Mouse (Mus musculus) frontal cortex, adult (tissue): Measurements from ENCODE around the gene Ampd2.

Experiments used
- ATAC-seq: cut with Nextera tagmentation; 2 replicates; pipeline ENCODE4 v1.9.2; 2017; ENCODE audit warnings: mild to moderate bottlenecking, moderate library complexity, mixed read lengths; ENCODE audit not compliant: low TSS enrichment

The Ampd2 gene

GRCm38 (mm10) chr3:108086470-108086979, at the start of gene Ampd2:
Ampd2 (minus strand) TSS chr3:108086651.
- ATAC-seq, result no peak

DNA sequence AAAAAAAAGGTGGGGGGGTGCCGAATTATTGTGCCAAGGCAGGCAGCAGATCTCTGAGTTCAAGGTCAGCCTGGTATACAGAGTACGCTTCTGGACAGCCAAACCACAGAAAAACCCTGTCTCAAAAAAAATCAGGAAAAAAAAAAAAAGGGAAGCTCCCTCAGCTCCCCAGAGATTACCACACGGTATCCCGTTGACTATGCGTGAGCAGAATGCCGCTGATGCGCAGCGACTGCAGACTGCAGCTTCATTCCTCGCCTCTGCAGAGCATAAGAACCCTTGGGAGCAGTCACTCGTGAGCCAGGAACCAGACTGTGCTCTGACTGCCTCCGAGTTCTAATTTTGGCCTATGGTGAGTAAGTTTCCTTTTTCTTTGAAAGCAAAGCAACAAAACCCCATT, 48.2 kb upstream of the Ampd2 start:
- ATAC-seq, result peak; percentile 97

GRCm38 (mm10) chr3:108132484-108132883, 46.0 kb upstream of the Ampd2 start:
- no peak for ATAC-seq

DNA sequence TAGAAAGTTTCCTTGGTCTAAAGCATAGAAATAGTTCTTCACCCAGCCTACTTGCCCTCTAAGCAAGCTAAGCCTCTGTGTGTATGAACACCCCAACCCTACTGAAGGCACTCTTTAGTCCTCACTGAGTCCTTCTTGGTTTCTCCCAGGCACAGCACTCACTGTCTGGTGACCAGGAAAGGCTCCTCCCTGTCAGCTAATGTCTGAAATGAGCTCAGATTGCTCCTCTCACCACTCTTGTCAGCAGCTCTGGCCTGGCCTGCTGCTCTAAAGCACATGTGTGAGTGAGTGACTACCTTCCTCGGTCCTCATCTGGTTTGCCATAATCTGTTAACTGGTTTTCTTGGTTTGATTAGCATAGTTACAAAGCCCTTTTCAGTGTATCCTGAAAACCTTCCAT, 45.4 kb upstream of the Ampd2 start:
- no peak for ATAC-seq

DNA sequence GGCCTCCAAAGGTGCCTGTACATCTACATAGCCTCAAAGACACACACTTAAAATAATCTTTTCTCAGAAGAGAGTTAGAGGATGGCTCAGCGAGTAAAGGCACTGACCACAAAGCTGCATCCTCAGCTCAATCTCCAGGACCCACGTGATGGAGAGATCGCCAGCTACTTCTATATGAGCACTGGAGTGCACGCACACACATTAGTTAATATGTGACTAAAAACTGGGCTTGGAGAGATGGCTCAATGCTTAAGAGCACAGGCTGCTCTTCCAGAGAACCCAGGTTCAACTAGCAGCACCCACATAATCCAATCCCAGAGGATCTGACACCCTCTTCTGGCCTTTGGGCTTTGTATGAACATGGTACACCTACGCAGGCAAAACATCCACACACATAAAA, 44.8 kb upstream of the Ampd2 start:
- ATAC-seq, result no peak

DNA sequence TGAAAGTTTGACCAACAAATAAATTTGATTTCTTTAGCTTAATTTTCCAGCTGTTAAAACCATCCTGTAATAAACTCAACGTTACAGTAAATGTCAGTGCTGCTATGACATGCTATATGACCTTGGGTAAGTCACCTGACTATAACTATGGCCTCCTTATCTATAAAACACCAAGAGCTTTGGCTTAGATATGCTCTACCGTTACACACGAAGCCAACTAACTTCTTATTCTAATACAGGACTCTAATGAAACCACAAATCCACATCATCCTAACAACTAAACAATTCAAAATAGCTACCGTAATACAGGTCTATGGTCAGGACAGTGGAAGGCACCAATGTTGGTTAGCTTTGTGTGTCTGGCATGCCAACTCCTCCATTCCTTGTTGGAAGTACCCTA, 43.4 kb upstream of the Ampd2 start:
- ATAC-seq, result no peak

DNA sequence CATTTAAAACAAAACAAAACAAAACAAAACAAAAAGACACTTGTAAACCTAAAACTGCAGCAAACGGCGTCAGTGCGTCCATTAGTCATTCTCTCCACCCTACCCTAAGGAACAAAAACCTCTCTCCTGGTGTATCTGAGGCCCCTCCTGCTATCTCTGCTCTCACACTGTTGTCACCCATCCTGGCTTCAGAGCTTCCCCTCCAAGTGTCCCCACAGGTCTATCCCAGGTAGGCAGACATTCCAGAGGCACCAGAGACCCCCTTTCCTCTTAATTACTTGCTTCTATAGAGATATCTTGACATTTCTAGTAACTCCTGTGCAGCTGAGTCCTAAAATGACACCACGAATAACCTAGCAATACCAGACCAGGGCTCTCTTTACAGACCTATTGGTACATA, 42.9 kb upstream of the Ampd2 start:
- no peak for ATAC-seq

- no peak for ATAC-seq
Measured at GRCm38 (mm10) chr3:108128520-108128919, 42.1 kb upstream of the Ampd2 start.

DNA sequence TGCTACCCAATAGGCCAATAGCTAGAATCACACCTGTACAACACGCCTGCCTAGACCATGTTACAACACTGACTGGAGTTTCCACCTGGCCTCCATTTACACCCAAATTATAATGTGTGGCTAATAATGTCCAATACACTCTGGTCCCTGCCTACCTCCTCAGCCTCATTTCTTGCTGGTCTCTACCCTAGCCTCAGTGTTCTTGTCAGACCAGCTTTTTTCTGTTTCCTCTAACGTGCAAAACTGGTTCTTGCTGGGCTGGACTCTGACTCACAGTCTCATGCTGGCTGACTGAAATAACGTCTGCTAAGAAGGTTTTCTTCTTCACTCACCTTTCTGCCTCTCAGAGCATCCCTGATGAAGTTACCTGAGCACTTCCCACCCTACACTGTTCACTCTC, 39.9 kb upstream of the Ampd2 start:
- ATAC-seq, result no peak

DNA sequence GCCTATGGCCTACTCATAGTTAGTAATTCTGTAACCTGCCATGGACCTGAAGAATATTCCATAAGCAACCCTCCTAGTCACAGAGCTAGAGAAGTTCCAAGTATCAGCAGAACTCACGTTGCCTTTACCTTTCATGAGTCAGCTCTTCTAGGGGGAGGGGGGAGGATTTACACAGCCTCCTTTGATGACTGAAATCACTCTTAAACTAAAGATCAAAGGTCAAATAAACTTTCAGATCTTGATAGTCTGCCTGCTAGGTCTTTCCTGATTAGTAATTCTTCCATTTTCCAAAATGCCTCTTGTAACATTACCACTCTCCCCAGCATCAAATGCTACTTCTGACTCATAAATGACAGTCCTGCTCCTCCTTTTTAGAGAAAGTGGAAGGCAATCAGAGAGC, 37.7 kb upstream of the Ampd2 start:
- ATAC-seq, result no peak

- peak; percentile 80 for ATAC-seq
Measured at GRCm38 (mm10) chr3:108123242-108123641, 36.8 kb upstream of the Ampd2 start.

GRCm38 (mm10) chr3:108121101-108121500, 34.6 kb upstream of the Ampd2 start:
- no peak for ATAC-seq

GRCm38 (mm10) chr3:108117465-108117864, 31.0 kb upstream of the Ampd2 start:
- no peak for ATAC-seq

GRCm38 (mm10) chr3:108113591-108114289, 27.3 kb upstream of the Ampd2 start:
- no peak for ATAC-seq

- ATAC-seq, result no peak
Measured at GRCm38 (mm10) chr3:108112666-108113065, 26.2 kb upstream of the Ampd2 start.

DNA sequence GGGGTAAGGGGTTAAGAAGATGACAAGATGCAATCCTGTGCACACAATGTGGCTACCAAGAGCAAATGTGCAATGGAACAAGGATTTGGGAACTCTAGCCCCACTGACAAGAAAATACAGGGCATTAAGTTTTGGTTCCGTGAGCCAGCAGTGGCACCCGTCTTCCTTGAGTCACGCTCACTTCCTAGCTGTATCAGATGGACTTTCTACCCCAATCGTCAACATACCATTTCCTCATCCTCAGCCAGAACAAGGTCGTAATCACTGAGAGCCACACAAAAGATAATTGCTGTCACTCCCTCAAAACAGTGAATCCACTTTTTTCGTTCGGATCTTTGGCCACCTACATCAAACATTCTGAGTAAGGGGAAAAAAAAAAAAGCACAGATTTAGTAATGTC, 25.8 kb upstream of the Ampd2 start:
- ATAC-seq, result no peak

DNA sequence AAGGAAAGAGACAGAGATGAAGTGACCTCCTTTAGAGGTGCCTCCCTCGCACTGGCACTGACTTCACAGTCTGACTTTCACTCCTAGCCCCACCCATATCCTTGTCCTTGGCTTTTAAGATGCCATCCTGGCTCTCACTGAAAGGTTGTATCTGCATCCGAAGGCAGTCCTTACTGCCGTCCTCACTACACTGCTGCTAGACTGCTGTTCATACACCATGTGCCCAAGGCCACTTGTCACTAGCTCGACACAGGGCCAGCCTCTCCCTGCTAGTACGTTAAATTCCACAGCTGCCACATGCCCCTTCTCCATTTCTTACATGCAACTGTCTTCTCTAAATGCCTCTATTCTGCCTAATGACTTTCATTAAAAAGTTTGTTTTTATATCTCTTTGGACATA, 24.9 kb upstream of the Ampd2 start:
- no peak for ATAC-seq

DNA sequence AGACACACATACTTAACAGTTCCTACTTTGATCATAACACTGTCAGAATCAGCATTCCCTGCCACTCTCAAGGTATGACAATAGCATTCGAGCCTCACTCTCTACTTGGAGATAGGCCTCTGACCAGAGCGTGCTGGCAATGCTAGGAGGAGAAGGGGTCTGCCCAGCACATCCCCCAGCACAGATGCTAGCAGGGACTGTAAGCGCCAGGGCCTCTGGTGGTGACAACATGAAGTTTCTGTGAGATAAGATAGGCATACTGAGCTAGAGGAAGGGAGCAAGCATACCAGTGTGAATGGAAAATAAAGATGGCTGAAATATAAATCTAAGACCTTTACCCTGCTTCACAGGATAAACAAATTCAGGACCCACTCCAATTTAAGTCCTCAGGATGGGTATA, 18.8 kb upstream of the Ampd2 start:
- ATAC-seq, result no peak

DNA sequence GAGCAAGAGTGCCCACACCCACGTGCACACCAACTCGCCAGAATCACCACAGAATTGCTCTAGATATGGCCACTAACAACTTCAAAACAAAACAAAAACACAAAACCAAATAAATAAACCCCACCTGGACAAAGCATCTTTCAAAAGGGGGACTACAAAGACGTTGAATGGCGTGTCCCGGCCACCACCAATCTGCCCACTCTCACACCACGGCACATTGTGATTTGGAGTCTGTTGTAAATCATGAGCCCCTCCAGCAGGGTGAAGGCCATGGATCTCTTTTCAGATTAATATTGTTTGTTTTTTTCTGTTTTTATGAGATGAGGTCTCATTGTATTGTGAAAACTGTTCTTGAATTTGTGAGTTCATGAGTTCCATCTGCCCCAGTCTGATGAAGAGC, 15.6 kb upstream of the Ampd2 start:
- no peak for ATAC-seq

DNA sequence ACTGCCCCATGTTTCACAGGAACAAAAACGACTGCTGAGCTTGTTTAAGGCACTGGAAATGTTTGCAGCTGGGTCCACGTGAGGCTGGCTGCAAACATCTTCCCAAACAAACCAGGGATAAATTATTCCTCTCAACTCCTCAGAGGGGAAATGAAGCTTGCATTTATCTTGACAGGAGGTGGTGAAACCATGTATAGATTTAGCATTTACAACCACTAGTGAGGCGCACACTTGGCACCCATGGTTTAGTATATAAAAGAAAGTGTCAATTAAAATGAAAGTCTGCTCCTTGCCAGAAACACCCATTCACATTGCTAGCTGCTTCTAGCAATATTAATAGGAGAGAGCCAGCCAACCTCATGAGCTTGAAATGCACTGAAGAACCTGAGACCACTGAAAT, 15.1 kb upstream of the Ampd2 start:
- ATAC-seq, result peak; percentile 51; the same call in 1 of the 2 replicates

DNA sequence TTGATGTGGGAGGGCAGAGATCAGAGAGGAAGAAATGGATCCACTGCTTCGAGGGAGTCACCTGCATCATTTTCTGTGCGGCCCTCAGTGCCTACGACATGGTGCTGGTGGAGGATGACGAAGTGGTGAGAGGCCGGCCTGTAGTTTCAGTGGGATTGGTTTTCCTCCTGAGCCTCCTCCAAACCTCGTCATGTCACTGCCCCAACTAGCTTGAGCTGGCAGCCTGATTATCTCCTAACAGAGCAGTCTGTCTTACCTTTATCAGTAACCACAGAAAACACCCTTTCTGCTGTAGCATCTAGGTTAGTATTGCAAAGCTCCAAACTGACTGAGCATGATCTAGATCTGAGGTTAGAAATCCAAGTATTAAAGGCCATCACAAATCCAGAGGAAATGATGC, 11.9 kb upstream of the Ampd2 start:
- no peak for ATAC-seq

- no peak for ATAC-seq
Measured at GRCm38 (mm10) chr3:108097656-108098055, 11.2 kb upstream of the Ampd2 start.

- ATAC-seq, result no peak
Measured at GRCm38 (mm10) chr3:108096726-108097125, 10.3 kb upstream of the Ampd2 start.

- ATAC-seq, result no peak
Measured at GRCm38 (mm10) chr3:108096226-108096625, 9.8 kb upstream of the Ampd2 start.
